Mouse (Mus musculus): ENCODE measurements around the gene Nphs2. TPM values are rescaled to one million over a fixed set of nuclear protein-coding genes. Genes with fewer than 3 reads are reported as not detected.
"Not testable (repeated sequence)": the region's sequence is repeated elsewhere in the genome, so short reads cannot be mapped to it uniquely, and the experiment has no call there.

The Nphs2 gene
- not detected for total RNA-seq (2021)

- intact Hi-C loops (cut with DNase I), result no loop called here
Measured at GRCm38 (mm10) chr1:156310630-156311029, at the start of gene Nphs2. Nphs2 (plus strand) TSS chr1:156310727.

GRCm38 (mm10) chr1:156263352-156263751, 47.2 kb upstream of the Nphs2 start:
- intact Hi-C loops (cut with DNase I), result loop anchor here (1.0 kb wide), 2 partner anchors 277 to 370 kb away; no protein-coding TSS in a partner anchor
- DNase-seq, result peak; percentile 52 to 73

More at GRCm38 (mm10) chr1:156310630-156311029, at the start of gene Nphs2:
- DNase-seq, result no peak

GRCm38 (mm10) chr1:156263946-156264345, 46.6 kb upstream of the Nphs2 start:
- no peak for DNase-seq
- intact Hi-C loops (cut with DNase I), result loop anchor here (1.0 kb wide), 2 partner anchors 276 to 369 kb away; no protein-coding TSS in a partner anchor

- intact Hi-C loops (cut with DNase I); DNase-seq: not testable (repeated sequence)
Measured at GRCm38 (mm10) chr1:156268546-156268945, 42.0 kb upstream of the Nphs2 start.

- intact Hi-C loops (cut with DNase I), result no loop called here
Measured at GRCm38 (mm10) chr1:156270471-156270870, 40.1 kb upstream of the Nphs2 start.

GRCm38 (mm10) chr1:156271654-156272053, 38.9 kb upstream of the Nphs2 start:
- DNase-seq, result no peak
- intact Hi-C loops (cut with DNase I), result no loop called here

More at GRCm38 (mm10) chr1:156270471-156270870, 40.1 kb upstream of the Nphs2 start:
- no peak for DNase-seq

- intact Hi-C loops (cut with DNase I), result no loop called here
- no peak for DNase-seq
Measured at GRCm38 (mm10) chr1:156273647-156274046, 36.9 kb upstream of the Nphs2 start.

GRCm38 (mm10) chr1:156280131-156280530, 30.4 kb upstream of the Nphs2 start:
- intact Hi-C loops (cut with DNase I), result no loop called here
- DNase-seq, result no peak

- intact Hi-C loops (cut with DNase I), result no loop called here
- DNase-seq, result no peak
Measured at GRCm38 (mm10) chr1:156284207-156284606, 26.3 kb upstream of the Nphs2 start.

GRCm38 (mm10) chr1:156284851-156285540, 25.5 kb upstream of the Nphs2 start:
- DNase-seq, result no peak
- intact Hi-C loops (cut with DNase I), result no loop called here

- no peak for DNase-seq
- intact Hi-C loops (cut with DNase I), result no loop called here
Measured at GRCm38 (mm10) chr1:156285541-156285896, 25.0 kb upstream of the Nphs2 start.

- intact Hi-C loops (cut with DNase I), result no loop called here
- no peak for DNase-seq
Measured at GRCm38 (mm10) chr1:156288556-156289221, 21.8 kb upstream of the Nphs2 start.

GRCm38 (mm10) chr1:156289222-156289587, 21.3 kb upstream of the Nphs2 start:
- intact Hi-C loops (cut with DNase I); DNase-seq: not testable (repeated sequence)

- intact Hi-C loops (cut with DNase I), result no loop called here
- DNase-seq, result no peak
Measured at GRCm38 (mm10) chr1:156290016-156290415, 20.5 kb upstream of the Nphs2 start.

GRCm38 (mm10) chr1:156302911-156303749, 7.4 kb upstream of the Nphs2 start, which contains the start of gene Tdrd5:
Tdrd5 (minus strand) TSS chr1:156303664.
- no peak for DNase-seq

GRCm38 (mm10) chr1:156308595-156308994, 1.9 kb upstream of the Nphs2 start:
- intact Hi-C loops (cut with DNase I), result no loop called here
- no peak for DNase-seq

More at GRCm38 (mm10) chr1:156302911-156303749, 7.4 kb upstream of the Nphs2 start, which contains the start of gene Tdrd5:
- intact Hi-C loops (cut with DNase I), result no loop called here

GRCm38 (mm10) chr1:156323126-156323525, 12.6 kb downstream of the Nphs2 start:
- no peak for DNase-seq
- intact Hi-C loops (cut with DNase I), result no loop called here

GRCm38 (mm10) chr1:156340847-156341246, 30.3 kb downstream of the Nphs2 start:
- intact Hi-C loops (cut with DNase I), result no loop called here
- no peak for DNase-seq

GRCm38 (mm10) chr1:156344433-156344832, 33.9 kb downstream of the Nphs2 start:
- no peak for DNase-seq

GRCm38 (mm10) chr1:156345633-156346032, 35.1 kb downstream of the Nphs2 start:
- intact Hi-C loops (cut with DNase I), result no loop called here
- no peak for DNase-seq

More at GRCm38 (mm10) chr1:156344433-156344832, 33.9 kb downstream of the Nphs2 start:
- intact Hi-C loops (cut with DNase I), result no loop called here

GRCm38 (mm10) chr1:156349031-156349430, 38.5 kb downstream of the Nphs2 start:
- intact Hi-C loops (cut with DNase I), result no loop called here
- DNase-seq, result no peak
